14 mouse cellular contexts compared by ENCODE assay signal in the genomic region with DNA sequence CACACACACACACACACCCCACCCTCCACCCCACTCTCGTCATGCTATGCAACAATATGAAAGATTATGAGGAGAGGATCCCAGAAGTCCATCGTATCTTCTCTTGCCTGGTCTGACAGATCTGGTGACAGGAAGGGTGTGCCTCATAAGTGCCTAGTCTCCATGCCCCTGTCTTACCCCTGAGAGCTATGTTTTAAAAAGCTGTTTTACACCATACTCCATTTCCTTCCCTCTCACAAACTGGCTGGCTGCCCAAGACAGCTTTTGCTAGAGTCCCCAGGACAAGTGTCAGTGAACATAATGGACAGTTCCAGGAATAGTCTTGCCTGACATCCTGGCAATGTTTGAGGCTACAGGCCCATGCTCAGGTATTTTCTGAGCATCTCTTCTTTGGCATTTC.
DNase-seq lines count a peak whose midpoint lies in the region; ATAC-seq and TF ChIP-seq lines count a peak whose summit lies in the region.
"Had no signal": no experiment of that assay in that cellular context is flagged by ENCODE, and none has a peak within 500 bp of the region (broad histone marks: within the 10 kb centered on the region; RNA-seq: fewer than 3 reads in every experiment).

No protein-coding gene starts in this region.

- H3K4me3 ChIP-seq in kidney, adult 2 months (ENCODE audit: insufficient read depth, low read depth, low read length) = no peak overlapping the region
- no peak overlapping the region for H3K4me3 ChIP-seq in kidney, embryonic 15.5 days (replicated peaks)

- ATAC-seq in kidney, embryonic 15.5 days (replicated peaks; ENCODE audit: low FRiP score) = no peak
- ATAC-seq in megakaryocyte progenitor cell, adult 5-6 weeks (replicated peaks; ENCODE audit: poor library complexity) = 0 out of 2 replicates have a peak, but pooled peaks have one; percentile 14
- ATAC-seq: forebrain, embryonic 14.5 days; inflammation-experienced regulatory T-cells, adult 6 months had no signal

- DNase-seq in adrenal gland, postnatal 36 days = peak; percentile 19 to 42
- no peak for DNase-seq in adrenal gland, adult 8-10 months
- peak; percentile 71 for DNase-seq in kidney, adult 2 months
- DNase-seq in kidney, postnatal 25 days = peak; percentile 69 to 78
- no peak for DNase-seq in thymus, postnatal 36 days
- DNase-seq in right cerebral cortex, adult 18-20 months = no peak
- DNase-seq: B cell, adult 2 months; cerebellum, adult 11-12 months; retina, postnatal 1 day had no signal

- no peak for TF ChIP-seq POLR2A in kidney, adult 2 months (IDR thresholded peaks at IDR 0.05; ENCODE audit: low read depth, low read length)

- H3K9ac ChIP-seq in kidney, embryonic 15.5 days = no peak overlapping the region
- H3K9ac ChIP-seq: liver, embryonic 14.5 days had no signal

- no peak overlapping the region for H3K4me2 ChIP-seq in kidney, embryonic 15.5 days

- 71% methylated on average over 2 of the region's 2 CpGs for WGBS in kidney, adult 2 months
- 71% methylated on average over 2 of the region's 2 CpGs for WGBS in kidney, embryonic 15.5 days

- H3K27me3 ChIP-seq in kidney, adult 2 months (replicated peaks; ENCODE audit: control insufficient read depth, insufficient read depth, low read length) = no peaks in the 10 kb centered on the region
- H3K27me3 ChIP-seq in kidney, embryonic 15.5 days = no peaks in the 10 kb centered on the region

- no peaks in the 10 kb centered on the region for H3K4me1 ChIP-seq in kidney, adult 2 months (ENCODE audit: control insufficient read depth, insufficient read depth, low read length)
- H3K4me1 ChIP-seq in kidney, embryonic 15.5 days = peaks cover 5% of the 10 kb centered on the region

- H3K9me3 ChIP-seq in kidney, embryonic 15.5 days (replicated peaks) = no peaks in the 10 kb centered on the region

- H3K36me3 ChIP-seq in kidney, adult 2 months (ENCODE audit: control insufficient read depth, insufficient read depth, low read length) = no peaks in the 10 kb centered on the region
- H3K36me3 ChIP-seq in kidney, embryonic 15.5 days = no peaks in the 10 kb centered on the region

- H3K27ac ChIP-seq in kidney, adult 2 months (ENCODE audit: insufficient read depth, low read depth, low read length) = no peak overlapping the region
- no peak overlapping the region for H3K27ac ChIP-seq in kidney, embryonic 15.5 days
- H3K27ac ChIP-seq: liver, embryonic 14.5 days had no signal

- no peak for TF ChIP-seq CTCF in kidney, adult 2 months (conservative IDR thresholded peaks at IDR 0.05; ENCODE audit: insufficient read depth, insufficient read length, low read depth, low read length)

Comparison
In these comparisons a context has a peak if more than half of its experiments do, and no peak if none do; other contexts are left out.
1. DNase-seq: peak in adrenal gland, postnatal 36 days (2 of 2), kidney, adult 2 months (single experiment) and kidney, postnatal 25 days (2 of 2); none in adrenal gland, adult 8-10 months (single experiment), thymus, postnatal 36 days (0 of 2) and right cerebral cortex, adult 18-20 months (single experiment).